Mouse (Mus musculus): Measurements from ENCODE around the gene Gm813.

DNA sequence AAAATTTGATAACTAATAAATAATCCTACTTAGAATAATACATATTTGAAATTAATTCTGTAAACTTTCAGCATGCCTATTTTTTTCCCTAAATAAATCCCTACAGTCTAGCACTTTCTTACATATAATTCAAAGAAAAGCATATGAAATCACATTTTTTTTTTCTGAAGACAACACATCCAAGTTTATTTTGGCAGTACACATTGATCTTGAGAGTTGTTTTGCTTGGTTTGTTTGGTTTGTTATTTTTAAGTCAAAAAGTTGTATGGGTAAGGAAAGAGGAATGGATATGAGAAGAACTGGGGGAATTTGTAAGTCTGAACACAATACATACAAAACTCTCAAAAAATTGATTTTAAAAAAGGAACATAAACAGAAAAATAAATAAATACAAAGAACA lies 39.0 kb upstream of the Gm813 start:
- TF ChIP-seq CTCF (IDR thresholded peaks at IDR 0.05; ENCODE audit: extremely low read depth, insufficient read length, insufficient replicate concordance, low read depth, low read length) (no peak), POLR2A (IDR thresholded peaks at IDR 0.05; ENCODE audit: low read depth, low read length) (no peak)

All from small intestine, adult 2 months (tissue).